Mouse (Mus musculus) midbrain, embryonic 10.5 days (tissue): Measurements from ENCODE around the gene Nrp2. TPM values are rescaled to one million over a fixed set of nuclear protein-coding genes. Genes with fewer than 3 reads are reported as not detected.

Source experiments
- DNase-seq: peaks from one replicate; pipeline ENCODE4 v3.0.0-alpha.2; 2017; ENCODE audit warnings: low spot score
- H3K27ac ChIP-seq: fragments of 300-500 bp; sonication (generic); replicated peaks from 2 replicates; pipeline ENCODE4 v1.5.1; 2016; ENCODE audit warnings: mild to moderate bottlenecking
- H3K27me3 ChIP-seq: fragments of 300-500 bp; sonication (generic); 2 replicates; pipeline ENCODE4 v1.6.1; 2016; ENCODE audit warnings: low read depth, mild to moderate bottlenecking; ENCODE audit not compliant: poor library complexity, severe bottlenecking
- H3K36me3 ChIP-seq: fragments of 300-500 bp; sonication (generic); 2 replicates; pipeline ENCODE4 v1.6.1; 2016; ENCODE audit warnings: mild to moderate bottlenecking, moderate library complexity
- H3K4me1 ChIP-seq: fragments of 300-500 bp; sonication (generic); 2 replicates; pipeline ENCODE4 v1.6.1; 2016
- H3K4me3 ChIP-seq: fragments of 300-500 bp; sonication (generic); 2 replicates; pipeline ENCODE4 v1.5.1; 2016; ENCODE audit warnings: mild to moderate bottlenecking, moderate library complexity
- H3K9me3 ChIP-seq: fragments of 300-500 bp; sonication (generic); replicated peaks from 2 replicates; pipeline ENCODE4 v1.6.1; 2016; ENCODE audit warnings: mild to moderate bottlenecking
- WGBS: fragments of 180-500 bp; shearing (Covaris S2); methylation state at CpG from one replicate; pipeline ENCODE4 v1.1.7; 2016; 5-methylcytosine and 5-hydroxymethylcytosine counted together
- polyA plus RNA-seq: library from polyadenylated mRNA; unstranded; fragments of >200 nt; fragmentation: Nextera tagmentation; extraction: Ambion mirVana; gene quantifications from 2 replicates; pipeline ENCODE4 v1.2.1, GENCODE M21; 2016

Nrp2 gene
- polyA plus RNA-seq, 1 experiment from 2014 or later: 10.7 TPM

GRCm38 (mm10) chr1:62750408-62751008 lies 47.4 kb downstream of the Nrp2 start:
- Histone ChIP-seq H3K4me1 (peaks cover 63% of the 10 kb centered on the region), H3K27me3 (peaks cover 95% of the 10 kb centered on the region)
- 84% methylated on average over 5 of the region's 5 CpGs for WGBS

GRCm38 (mm10) chr1:62751011-62752006 lies 48.2 kb downstream of the Nrp2 start:
- no peak for DNase-seq
- WGBS: 63% methylated on average over 15 of the region's 15 CpGs
- H3K4me1 ChIP-seq: peaks cover 64% of the 10 kb centered on the region
- H3K9me3 ChIP-seq: no peaks in the 10 kb centered on the region
- peaks cover 92% of the 10 kb centered on the region for H3K27me3 ChIP-seq
- no peak overlapping the region for H3K4me3 ChIP-seq
- H3K36me3 ChIP-seq: peaks cover 2% of the 10 kb centered on the region; the same call in 1 of the 2 replicates
- no peak overlapping the region for H3K27ac ChIP-seq

More at GRCm38 (mm10) chr1:62750408-62751008, 47.4 kb downstream of the Nrp2 start:
- Histone ChIP-seq H3K36me3 (peaks cover 4% of the 10 kb centered on the region; the same call in 1 of the 2 replicates), H3K4me3 (no peak overlapping the region), H3K27ac (no peak overlapping the region), H3K9me3 (no peaks in the 10 kb centered on the region)
- no peak for DNase-seq

GRCm38 (mm10) chr1:62752055-62752454 lies 49.0 kb downstream of the Nrp2 start:
- peaks cover 64% of the 10 kb centered on the region for H3K4me1 ChIP-seq
- no peaks in the 10 kb centered on the region for H3K36me3 ChIP-seq
- H3K27me3 ChIP-seq: peaks cover 91% of the 10 kb centered on the region
- no peak overlapping the region for H3K27ac ChIP-seq
- DNase-seq: no peak
- H3K9me3 ChIP-seq: no peaks in the 10 kb centered on the region
- no peak overlapping the region for H3K4me3 ChIP-seq
- WGBS: 87% methylated on average over 8 of the region's 8 CpGs

- Histone ChIP-seq H3K4me3 (no peak overlapping the region), H3K27me3 (peaks cover 88% of the 10 kb centered on the region), H3K36me3 (no peaks in the 10 kb centered on the region), H3K27ac (no peak overlapping the region), H3K9me3 (no peaks in the 10 kb centered on the region), H3K4me1 (peaks cover 64% of the 10 kb centered on the region)
- no peak for DNase-seq
- WGBS: 68% methylated on average over 7 of the region's 7 CpGs
Measured at GRCm38 (mm10) chr1:62752661-62753333, 49.7 kb downstream of the Nrp2 start.

- H3K27me3 ChIP-seq: peaks cover 81% of the 10 kb centered on the region
- 41% methylated on average over 8 of the region's 8 CpGs for WGBS
- no peak for DNase-seq
- H3K36me3 ChIP-seq: no peaks in the 10 kb centered on the region
- 0 out of 2 replicates have a peak overlapping the region, but pooled peaks have one; percentile 46 for H3K27ac ChIP-seq
- no peak overlapping the region for H3K4me3 ChIP-seq
- H3K4me1 ChIP-seq: peaks cover 53% of the 10 kb centered on the region
- no peaks in the 10 kb centered on the region for H3K9me3 ChIP-seq
Measured at GRCm38 (mm10) chr1:62754066-62754835, 51.2 kb downstream of the Nrp2 start.

GRCm38 (mm10) chr1:62760086-62760485 lies 57.0 kb downstream of the Nrp2 start:
- no peak overlapping the region; the same call in 1 of the 2 replicates for H3K27ac ChIP-seq
- no peaks in the 10 kb centered on the region for H3K9me3 ChIP-seq
- DNase-seq: no peak
- H3K4me3 ChIP-seq: no peak overlapping the region
- H3K4me1 ChIP-seq: peaks cover 21% of the 10 kb centered on the region
- 73% methylated on average over 5 of the region's 5 CpGs for WGBS
- peaks cover 6% of the 10 kb centered on the region; the same call in 1 of the 2 replicates for H3K36me3 ChIP-seq
- H3K27me3 ChIP-seq: peaks cover 51% of the 10 kb centered on the region

GRCm38 (mm10) chr1:62760565-62760964 lies 57.5 kb downstream of the Nrp2 start:
- no peak overlapping the region for H3K4me3 ChIP-seq
- peaks cover 22% of the 10 kb centered on the region for H3K4me1 ChIP-seq
- H3K36me3 ChIP-seq: peaks cover 6% of the 10 kb centered on the region; the same call in 1 of the 2 replicates
- WGBS: 81% methylated on average over 17 of the region's 17 CpGs
- DNase-seq: no peak
- H3K27ac ChIP-seq: no peak overlapping the region
- H3K27me3 ChIP-seq: peaks cover 50% of the 10 kb centered on the region
- no peaks in the 10 kb centered on the region for H3K9me3 ChIP-seq

- Histone ChIP-seq H3K27me3 (peaks cover 42% of the 10 kb centered on the region), H3K4me3 (no peak overlapping the region), H3K4me1 (peaks cover 28% of the 10 kb centered on the region), H3K9me3 (no peaks in the 10 kb centered on the region), H3K36me3 (peaks cover 6% of the 10 kb centered on the region; the same call in 1 of the 2 replicates), H3K27ac (no peak overlapping the region)
- no peak for DNase-seq
- 91% methylated on average over 4 of the region's 4 CpGs for WGBS
Measured at GRCm38 (mm10) chr1:62763779-62764178, 60.7 kb downstream of the Nrp2 start.

- no peak overlapping the region for H3K4me3 ChIP-seq
- DNase-seq: no peak
- 69% methylated on average over 7 of the region's 7 CpGs for WGBS
- peaks cover 6% of the 10 kb centered on the region; the same call in 1 of the 2 replicates for H3K36me3 ChIP-seq
- H3K4me1 ChIP-seq: peaks cover 25% of the 10 kb centered on the region
- H3K9me3 ChIP-seq: no peaks in the 10 kb centered on the region
- H3K27me3 ChIP-seq: peaks cover 39% of the 10 kb centered on the region
- H3K27ac ChIP-seq: no peak overlapping the region; the same call in 1 of the 2 replicates
Measured at GRCm38 (mm10) chr1:62765171-62765570, 62.1 kb downstream of the Nrp2 start.

- WGBS: 46% methylated on average over 4 of the region's 4 CpGs
- DNase-seq: peak; percentile 28
- Histone ChIP-seq H3K36me3 (peaks cover 11% of the 10 kb centered on the region; the same call in 1 of the 2 replicates), H3K27me3 (peaks cover 42% of the 10 kb centered on the region), H3K4me3 (no peak overlapping the region), H3K4me1 (peaks cover 21% of the 10 kb centered on the region), H3K27ac (no peak overlapping the region), H3K9me3 (no peaks in the 10 kb centered on the region)
Measured at GRCm38 (mm10) chr1:62766766-62767165, 63.7 kb downstream of the Nrp2 start.

- no peak for DNase-seq
- WGBS: 82% methylated on average over 9 of the region's 9 CpGs
- peaks cover 21% of the 10 kb centered on the region for H3K4me1 ChIP-seq
Measured at GRCm38 (mm10) chr1:62767611-62768010, 64.5 kb downstream of the Nrp2 start.

More at GRCm38 (mm10) chr1:62767611-62768010, 64.5 kb downstream of the Nrp2 start:
- H3K27ac ChIP-seq: no peak overlapping the region
- no peak overlapping the region for H3K4me3 ChIP-seq
- peaks cover 11% of the 10 kb centered on the region; the same call in 1 of the 2 replicates for H3K36me3 ChIP-seq
- H3K9me3 ChIP-seq: no peaks in the 10 kb centered on the region
- peaks cover 36% of the 10 kb centered on the region for H3K27me3 ChIP-seq
